Mouse (Mus musculus) kidney, postnatal 0 days (tissue): ENCODE measurements around the gene St6gal1. TPM values are rescaled to one million over a fixed set of nuclear protein-coding genes. Genes with fewer than 3 reads are reported as not detected.

Experiments
- ATAC-seq: fragments of 200-750 bp; cut with Nextera tagmentation; replicated peaks from 2 replicates; pipeline ENCODE4 v1.8.0; 2017; ENCODE audit warnings: low read depth, moderate number of reproducible peaks, moderate TSS enrichment, moderate library complexity; ENCODE audit not compliant: low FRiP score
- DNase-seq: peaks from one replicate; pipeline ENCODE4 v3.0.0-alpha.2; 2016; ENCODE audit warnings: low spot score
- H3K27ac ChIP-seq: fragments of 300-500 bp; sonication (generic); 2 replicates; pipeline ENCODE4 v1.5.1; 2014; ENCODE audit warnings: mild to moderate bottlenecking
- H3K27me3 ChIP-seq: fragments of 300-500 bp; sonication (generic); 2 replicates; pipeline ENCODE4 v1.6.1; 2014; ENCODE audit warnings: low read length, mixed read lengths; ENCODE audit not compliant: insufficient read depth
- H3K36me3 ChIP-seq: fragments of 300-500 bp; sonication (generic); 2 replicates; pipeline ENCODE4 v1.6.1; 2014; ENCODE audit warnings: low read length, mixed read lengths; ENCODE audit not compliant: insufficient read depth
- H3K4me1 ChIP-seq: fragments of 300-500 bp; sonication (generic); replicated peaks from 2 replicates; pipeline ENCODE4 v1.6.1; 2014; ENCODE audit warnings: antibody characterized with exemption, low read length, mixed read lengths; ENCODE audit not compliant: insufficient read depth
- H3K4me2 ChIP-seq: fragments of 300-500 bp; sonication (generic); 2 replicates; pipeline ENCODE4 v1.6.1; 2014; ENCODE audit warnings: mild to moderate bottlenecking, low read length, moderate library complexity, mixed read lengths
- H3K4me3 ChIP-seq: fragments of 300-500 bp; sonication (generic); replicated peaks from 2 replicates; pipeline ENCODE4 v1.5.1; 2014; ENCODE audit warnings: low read depth, low read length
- H3K9ac ChIP-seq: fragments of 300-500 bp; sonication (generic); 2 replicates; pipeline ENCODE4 v1.6.1; 2014; ENCODE audit warnings: low read depth, low read length
- H3K9me3 ChIP-seq: fragments of 300-500 bp; sonication (generic); replicated peaks from 2 replicates; pipeline ENCODE4 v1.6.1; 2016; ENCODE audit warnings: low read length, inconsistent platforms, mixed read lengths
- CTCF ChIP-seq: IDR thresholded peaks from 2 replicates; pipeline ENCODE4 v1.5.1; 2016; ENCODE audit warnings: antibody characterized with exemption, low read depth, mild to moderate bottlenecking, moderate library complexity
- WGBS: fragments of 180-500 bp; shearing (Covaris S2); extraction: QIAGEN DNeasy Blood & Tissue Kit; methylation state at CpG from one replicate; pipeline ENCODE4 v1.1.7; 2014; 5-methylcytosine and 5-hydroxymethylcytosine counted together
- polyA plus RNA-seq: library from polyadenylated mRNA; unstranded; fragments of >200 nt; fragmentation: Nextera tagmentation; extraction: Ambion mirVana; gene quantifications from 2 replicates; pipeline ENCODE4 v1.2.1, GENCODE M21; 2015

Gene St6gal1
- polyA plus RNA-seq, 1 experiment from 2014 or later, result 28.6 TPM

DNA sequence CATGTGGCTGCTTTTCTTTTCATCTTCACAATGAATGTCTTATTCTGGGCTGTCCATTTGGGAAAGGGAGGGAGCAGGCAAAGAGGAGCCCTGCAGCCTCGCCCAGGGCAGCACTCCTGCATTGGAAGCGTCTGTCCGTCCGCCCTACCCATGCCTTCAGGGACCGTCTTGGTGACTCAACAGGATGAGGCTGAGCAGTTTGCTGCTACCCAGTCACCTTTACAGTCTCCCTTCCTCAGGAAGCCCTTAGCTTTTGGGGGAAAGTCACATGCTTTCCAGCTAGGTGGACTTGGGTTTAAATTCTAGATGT is 16.4 kb downstream of the St6gal1 start:
- peaks cover 27% of the 10 kb centered on the region for H3K4me1 ChIP-seq
- H3K36me3 ChIP-seq, result no peaks in the 10 kb centered on the region
- no peak for TF ChIP-seq CTCF
- no peaks in the 10 kb centered on the region for H3K9me3 ChIP-seq
- H3K9ac ChIP-seq, result no peak overlapping the region
- H3K4me3 ChIP-seq, result no peak overlapping the region
- WGBS, result 26% methylated on average over 5 of the region's 5 CpGs
- H3K4me2 ChIP-seq, result no peak overlapping the region
- ATAC-seq (no peak), DNase-seq (no peak)
- H3K27ac ChIP-seq, result peak overlapping the region; percentile 37; the same call in 1 of the 2 replicates
- no peaks in the 10 kb centered on the region for H3K27me3 ChIP-seq

DNA sequence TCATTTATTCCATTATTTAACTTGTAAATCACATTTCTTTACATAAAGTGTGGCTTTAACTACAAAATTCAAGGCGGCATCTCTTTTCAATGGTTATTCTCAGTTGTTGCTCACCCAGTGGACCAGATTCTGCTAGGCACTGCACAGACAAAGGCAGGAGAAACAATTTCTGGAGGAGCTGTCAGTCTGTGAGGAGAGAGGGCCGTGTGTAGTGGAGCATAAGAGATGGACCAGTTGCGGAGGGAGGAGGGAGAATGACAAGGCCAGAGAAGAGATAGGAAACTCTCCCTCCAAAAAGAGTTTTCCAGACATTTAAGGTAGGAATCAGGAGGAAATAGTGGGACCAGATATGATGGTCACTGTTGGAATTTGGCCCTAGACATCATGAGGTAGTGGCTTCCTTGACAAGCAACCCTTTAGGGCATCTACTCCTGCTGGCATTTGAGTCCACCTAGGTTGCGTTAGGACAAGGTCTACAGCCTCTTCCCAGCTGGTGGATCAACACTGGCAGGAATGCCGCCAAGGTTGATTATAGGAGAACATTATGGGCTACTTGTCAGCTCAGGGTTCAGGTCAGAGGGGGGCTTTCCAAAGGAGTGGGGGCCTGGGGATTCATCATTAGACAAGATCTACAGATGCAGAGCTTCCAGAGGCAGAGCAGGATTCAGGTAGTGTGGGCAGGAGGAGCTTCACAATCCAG is 19.3 kb downstream of the St6gal1 start:
- Histone ChIP-seq H3K4me2 (no peak overlapping the region), H3K27ac (no peak overlapping the region), H3K36me3 (no peaks in the 10 kb centered on the region), H3K9me3 (no peaks in the 10 kb centered on the region), H3K4me1 (peaks cover 16% of the 10 kb centered on the region), H3K27me3 (no peaks in the 10 kb centered on the region), H3K9ac (no peak overlapping the region), H3K4me3 (no peak overlapping the region)
- no peak for TF ChIP-seq CTCF
- DNase-seq (no peak), ATAC-seq (no peak)
- WGBS, result 56% methylated on average over 5 of the region's 5 CpGs

DNA sequence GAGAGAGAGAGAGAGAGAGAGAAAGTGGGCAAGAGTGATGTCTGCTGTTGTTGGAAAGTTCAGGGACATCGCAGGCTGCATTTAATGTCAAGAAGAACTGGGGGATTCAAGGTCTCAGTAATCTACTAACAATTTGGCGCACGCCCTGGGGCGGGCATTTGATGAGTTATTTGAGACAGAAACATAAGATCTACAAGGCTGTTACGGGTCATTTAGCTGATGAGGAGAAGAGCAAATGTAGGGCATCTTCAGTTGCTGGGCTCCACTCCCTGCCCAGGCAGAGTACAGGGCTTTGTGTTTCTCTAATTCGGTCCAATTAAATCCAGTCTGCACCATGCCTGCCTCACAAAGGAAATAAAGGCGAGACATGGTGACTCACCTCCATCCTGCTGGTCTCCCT is 19.9 kb downstream of the St6gal1 start:
- 58% methylated on average over 7 of the region's 7 CpGs for WGBS
- Histone ChIP-seq H3K9me3 (no peaks in the 10 kb centered on the region), H3K4me3 (no peak overlapping the region), H3K9ac (no peak overlapping the region), H3K27ac (no peak overlapping the region), H3K4me1 (peaks cover 16% of the 10 kb centered on the region), H3K27me3 (no peaks in the 10 kb centered on the region), H3K36me3 (no peaks in the 10 kb centered on the region), H3K4me2 (no peak overlapping the region)
- ATAC-seq, result no peak
- no peak for DNase-seq
- TF ChIP-seq CTCF, result no peak

DNA sequence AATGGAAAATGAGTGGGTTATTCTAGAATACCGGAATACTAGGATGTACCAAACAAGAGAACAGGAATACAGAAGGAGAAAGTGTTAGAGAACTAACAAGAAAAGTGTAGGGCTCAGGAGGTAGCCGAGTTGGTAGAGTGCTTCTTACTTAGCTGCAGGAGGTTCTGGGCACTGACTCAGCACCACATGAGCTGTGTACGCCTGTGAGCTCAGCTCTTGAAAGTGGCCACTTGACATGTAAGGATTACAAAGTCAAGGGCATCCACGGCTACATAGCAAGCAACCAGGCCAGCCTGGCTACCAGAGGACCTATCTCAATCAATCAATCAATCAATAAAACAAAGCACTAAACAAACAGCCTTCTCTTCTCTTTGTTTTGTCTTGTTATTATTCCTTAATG is 24.7 kb downstream of the St6gal1 start:
- Histone ChIP-seq H3K4me1 (0 out of 2 replicates have a peak, but pooled peaks cover 5% of the 10 kb centered on the region), H3K9me3 (no peaks in the 10 kb centered on the region), H3K27me3 (no peaks in the 10 kb centered on the region), H3K4me2 (no peak overlapping the region), H3K36me3 (no peaks in the 10 kb centered on the region), H3K4me3 (no peak overlapping the region), H3K9ac (no peak overlapping the region), H3K27ac (no peak overlapping the region)
- DNase-seq (no peak), ATAC-seq (no peak)
- no peak for TF ChIP-seq CTCF
- 77% methylated on average over 4 of the region's 4 CpGs for WGBS

DNA sequence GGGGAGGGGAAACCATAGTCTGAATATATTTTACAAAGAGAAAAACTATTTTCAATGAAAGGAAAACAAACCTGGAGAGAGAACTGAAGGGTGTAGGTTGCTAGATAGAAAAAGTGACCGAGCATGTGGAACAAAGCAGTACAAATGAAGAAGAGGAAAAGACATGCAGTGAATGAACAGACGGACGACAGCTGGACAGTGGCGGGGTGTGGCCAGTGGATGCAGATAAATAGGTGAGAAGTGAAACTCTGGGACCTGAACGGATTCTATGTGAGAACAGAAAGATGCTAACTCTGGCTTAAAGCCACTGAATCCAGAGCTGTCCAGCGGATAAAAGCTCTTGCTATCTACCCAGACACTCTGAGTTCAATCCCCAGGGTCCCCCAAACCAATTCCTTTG is 25.2 kb downstream of the St6gal1 start:
- WGBS, result 54% methylated on average over 6 of the region's 6 CpGs
- no peak overlapping the region for H3K9ac ChIP-seq
- no peak for DNase-seq
- ATAC-seq, result no peak
- no peak overlapping the region for H3K27ac ChIP-seq
- H3K4me2 ChIP-seq, result no peak overlapping the region
- no peaks in the 10 kb centered on the region for H3K9me3 ChIP-seq
- 0 out of 2 replicates have a peak, but pooled peaks cover 5% of the 10 kb centered on the region for H3K4me1 ChIP-seq
- TF ChIP-seq CTCF, result no peak
- H3K4me3 ChIP-seq, result no peak overlapping the region
- no peaks in the 10 kb centered on the region for H3K27me3 ChIP-seq
- H3K36me3 ChIP-seq, result no peaks in the 10 kb centered on the region

DNA sequence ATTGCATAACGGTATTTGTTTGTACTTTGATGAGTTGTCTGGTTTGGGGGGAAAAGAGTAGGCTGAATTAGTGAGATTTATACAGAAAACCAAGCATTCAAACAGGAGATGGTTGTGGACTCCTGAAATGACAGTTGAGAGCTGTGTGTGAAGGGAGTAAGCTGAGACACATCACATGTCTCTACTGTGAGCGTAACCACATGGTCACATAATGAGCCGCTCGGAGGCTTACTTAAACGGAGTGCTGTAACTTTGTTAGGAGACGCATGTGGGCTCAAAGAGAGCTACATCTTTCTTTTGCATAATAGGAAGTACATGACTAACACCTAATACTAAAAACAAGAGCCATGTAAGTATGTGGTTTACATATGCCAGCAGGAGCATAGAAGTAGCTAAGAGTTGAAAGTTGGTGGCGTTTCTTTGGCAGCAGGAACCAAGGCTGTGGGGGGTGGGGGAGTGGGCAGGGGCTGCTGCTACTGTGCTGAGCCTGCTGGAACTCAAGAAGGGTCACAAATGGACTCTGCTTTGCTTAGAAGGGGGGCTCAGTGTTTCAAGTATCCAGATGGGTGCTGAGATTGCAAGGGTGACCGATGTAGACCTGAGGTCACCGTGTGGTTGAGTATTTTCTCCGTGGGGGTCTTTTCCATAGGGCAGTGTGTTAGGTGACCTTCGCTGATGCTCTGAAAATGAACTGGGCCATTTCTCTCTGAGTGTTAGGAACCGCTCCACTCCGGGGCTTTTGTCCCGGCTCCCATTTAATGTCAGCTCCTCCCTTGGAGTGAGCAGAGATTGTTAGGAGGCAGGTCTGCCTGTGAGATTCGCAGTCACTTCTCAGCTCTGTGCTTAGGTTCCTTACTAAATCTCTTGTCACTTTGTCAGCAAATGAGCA is 26.3 kb downstream of the St6gal1 start:
- Histone ChIP-seq H3K4me2 (no peak overlapping the region), H3K9me3 (no peaks in the 10 kb centered on the region), H3K27ac (no peak overlapping the region), H3K9ac (no peak overlapping the region), H3K4me1 (0 out of 2 replicates have a peak, but pooled peaks cover 5% of the 10 kb centered on the region), H3K27me3 (no peaks in the 10 kb centered on the region), H3K4me3 (no peak overlapping the region), H3K36me3 (no peaks in the 10 kb centered on the region)
- ATAC-seq, result peak; percentile 65; the same call in 1 of the 2 replicates
- TF ChIP-seq CTCF, result no peak
- no peak for DNase-seq
- WGBS, result 26% methylated on average over 15 of the region's 15 CpGs
